Mouse (Mus musculus) lung, adult 2 months (tissue): ENCODE results near the gene Gm9736.

ENCODE experiments used
- CTCF ChIP-seq: fragments of 200-500 bp; IDR thresholded peaks from 2 replicates; pipeline ENCODE4 v1.5.1; 2011; ENCODE audit warnings: mild to moderate bottlenecking, low read length, control low read depth; ENCODE audit not compliant: insufficient read depth
- POLR2A ChIP-seq: fragments of 200-500 bp; IDR thresholded peaks from 2 replicates; pipeline ENCODE4 v1.6.1; 2011; ENCODE audit warnings: low read depth, mild to moderate bottlenecking, control low read depth, low read length, borderline replicate concordance; ENCODE audit errors: extremely low read depth

DNA sequence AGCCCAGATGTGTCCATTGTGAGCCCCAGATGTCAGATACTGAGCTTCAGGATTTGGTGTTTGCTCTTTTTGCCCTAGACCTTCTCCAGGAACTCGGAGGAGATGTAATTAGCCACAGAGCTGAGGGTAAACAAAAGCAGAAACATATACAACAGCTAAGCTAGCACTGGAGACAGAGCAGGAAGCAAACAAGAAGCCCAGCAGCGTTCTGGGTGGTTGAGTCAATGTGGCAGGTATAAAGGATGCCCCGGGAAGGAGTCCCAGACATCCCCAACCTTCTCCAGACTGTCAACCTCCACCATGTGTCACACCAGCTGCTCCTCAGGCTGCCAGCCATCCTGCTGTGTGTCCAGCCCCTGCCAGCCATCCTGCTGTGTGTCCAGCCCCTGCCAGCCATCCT, 25.0 kb downstream of the Gm9736 start, which contains the start of gene Gm10100:
- TF ChIP-seq POLR2A (no peak), CTCF (no peak)
